Mouse (Mus musculus): Measurements from ENCODE around the gene Ssbp4. TPM values are rescaled to one million over a fixed set of nuclear protein-coding genes. Genes with fewer than 3 reads are reported as not detected.

The Ssbp4 gene
- polyA plus RNA-seq, 2 experiments = 36.3 to 49.5 TPM

- Histone ChIP-seq H3K27me3 (ENCODE audit: control insufficient read depth, insufficient read depth, low read length) (no peaks in the 10 kb centered on the region), H3K36me3 (replicated peaks; ENCODE audit: control insufficient read depth, insufficient read depth, low read depth) (peaks cover 5% of the 10 kb centered on the region; the same call in 1 of the 2 replicates), H3K4me1 (replicated peaks; ENCODE audit: control insufficient read depth in 2 of 2, insufficient read depth in 2 of 2, low read length in 1 of 2) (peaks cover 17 to 21% of the 10 kb centered on the region in 2 experiments), H3K9ac (replicated peaks) (no peak overlapping the region; the same call in 1 of the 2 replicates), H3K27ac (no peak overlapping the region), H3K4me2 (ENCODE audit: low read depth) (peak overlapping the region; percentile 91), H3K4me3 (ENCODE audit: insufficient read depth in 1 of 2, low read depth in 2 of 2, low read length in 2 of 2) (peak overlapping the region; percentile 65 to 78), H3K9me3 (ENCODE audit: control insufficient read depth, low read length) (no peaks in the 10 kb centered on the region)
- TF ChIP-seq CTCF (IDR thresholded peaks at IDR 0.05; ENCODE audit: low read depth) (no peak), EP300 (IDR thresholded peaks at IDR 0.05; ENCODE audit: low read depth) (no peak)
- ATAC-seq (ENCODE audit: insufficient read depth) = no peak
- WGBS (ENCODE audit: insufficient replicate concordance) = 46% methylated on average over 18 of the region's 18 CpGs
- DNase-seq (ENCODE audit: low read depth in 3 of 3, low spot score in 3 of 3) = no peak
Measured at GRCm38 (mm10) chr8:70606780-70607602, 1.7 kb downstream of the Ssbp4 start.

GRCm38 (mm10) chr8:70605871-70606779 lies 2.5 kb downstream of the Ssbp4 start:
- no peaks in the 10 kb centered on the region for H3K9me3 ChIP-seq (ENCODE audit: control insufficient read depth, low read length)
- ATAC-seq (ENCODE audit: insufficient read depth) (no peak), DNase-seq (ENCODE audit: low read depth in 3 of 3, low spot score in 3 of 3) (no peak)
- H3K36me3 ChIP-seq (replicated peaks; ENCODE audit: control insufficient read depth, insufficient read depth, low read depth) = peaks cover 5% of the 10 kb centered on the region; the same call in 1 of the 2 replicates
- H3K4me2 ChIP-seq (ENCODE audit: low read depth) = no peak overlapping the region; the same call in 1 of the 2 replicates
- H3K4me3 ChIP-seq (ENCODE audit: insufficient read depth in 1 of 2, low read depth in 2 of 2, low read length in 2 of 2) = no peak overlapping the region
- 64% methylated on average over 9 of the region's 9 CpGs for WGBS (ENCODE audit: insufficient replicate concordance)
- no peak overlapping the region for H3K9ac ChIP-seq (replicated peaks)
- H3K4me1 ChIP-seq (replicated peaks; ENCODE audit: control insufficient read depth in 2 of 2, insufficient read depth in 2 of 2, low read length in 1 of 2) = peaks cover 21% of the 10 kb centered on the region in 2 experiments
- TF ChIP-seq EP300 (IDR thresholded peaks at IDR 0.05; ENCODE audit: low read depth) = no peak
- no peak for TF ChIP-seq CTCF (IDR thresholded peaks at IDR 0.05; ENCODE audit: low read depth)
- H3K27ac ChIP-seq = no peak overlapping the region
- H3K27me3 ChIP-seq (ENCODE audit: control insufficient read depth, insufficient read depth, low read length) = no peaks in the 10 kb centered on the region

- Histone ChIP-seq H3K36me3 (replicated peaks; ENCODE audit: control insufficient read depth, insufficient read depth, low read depth) (peaks cover 5% of the 10 kb centered on the region; the same call in 1 of the 2 replicates), H3K9ac (replicated peaks) (no peak overlapping the region), H3K4me1 (replicated peaks; ENCODE audit: control insufficient read depth in 2 of 2, insufficient read depth in 2 of 2, low read length in 1 of 2) (peaks cover 18 to 23% of the 10 kb centered on the region in 2 experiments), H3K9me3 (ENCODE audit: control insufficient read depth, low read length) (no peaks in the 10 kb centered on the region), H3K27me3 (ENCODE audit: control insufficient read depth, insufficient read depth, low read length) (no peaks in the 10 kb centered on the region), H3K4me2 (ENCODE audit: low read depth) (no peak overlapping the region), H3K27ac (no peak overlapping the region), H3K4me3 (ENCODE audit: insufficient read depth in 1 of 2, low read depth in 2 of 2, low read length in 2 of 2) (no peak overlapping the region)
- WGBS (ENCODE audit: insufficient replicate concordance) = 76% methylated on average over 7 of the region's 7 CpGs
- TF ChIP-seq EP300 (IDR thresholded peaks at IDR 0.05; ENCODE audit: low read depth) (no peak), CTCF (IDR thresholded peaks at IDR 0.05; ENCODE audit: low read depth) (no peak)
- ATAC-seq (ENCODE audit: insufficient read depth) (no peak), DNase-seq (ENCODE audit: low read depth in 3 of 3, low spot score in 3 of 3) (no peak)
Measured at GRCm38 (mm10) chr8:70604558-70604957, 4.1 kb downstream of the Ssbp4 start.

GRCm38 (mm10) chr8:70602139-70602811 lies 6.4 kb downstream of the Ssbp4 start:
- Histone ChIP-seq H3K4me2 (ENCODE audit: low read depth) (no peak overlapping the region), H3K36me3 (replicated peaks; ENCODE audit: control insufficient read depth, insufficient read depth, low read depth) (peaks cover 5% of the 10 kb centered on the region; the same call in 1 of the 2 replicates), H3K4me3 (ENCODE audit: insufficient read depth in 1 of 2, low read depth in 2 of 2, low read length in 2 of 2) (no peak overlapping the region), H3K4me1 (replicated peaks; ENCODE audit: control insufficient read depth in 2 of 2, insufficient read depth in 2 of 2, low read length in 1 of 2) (peaks cover 8 to 10% of the 10 kb centered on the region in 2 experiments), H3K27me3 (ENCODE audit: control insufficient read depth, insufficient read depth, low read length) (no peaks in the 10 kb centered on the region), H3K9me3 (ENCODE audit: control insufficient read depth, low read length) (no peaks in the 10 kb centered on the region), H3K9ac (replicated peaks) (no peak overlapping the region), H3K27ac (no peak overlapping the region)
- no peak for DNase-seq (ENCODE audit: low read depth in 3 of 3, low spot score in 3 of 3)
- ATAC-seq (ENCODE audit: insufficient read depth) = no peak
- 78% methylated on average over 13 of the region's 13 CpGs for WGBS (ENCODE audit: insufficient replicate concordance)
- no peak for TF ChIP-seq EP300 (IDR thresholded peaks at IDR 0.05; ENCODE audit: low read depth)
- no peak for TF ChIP-seq CTCF (IDR thresholded peaks at IDR 0.05; ENCODE audit: low read depth)
